Mouse (Mus musculus): ENCODE data around the gene Pcbp4.

Gene Pcbp4

DNA sequence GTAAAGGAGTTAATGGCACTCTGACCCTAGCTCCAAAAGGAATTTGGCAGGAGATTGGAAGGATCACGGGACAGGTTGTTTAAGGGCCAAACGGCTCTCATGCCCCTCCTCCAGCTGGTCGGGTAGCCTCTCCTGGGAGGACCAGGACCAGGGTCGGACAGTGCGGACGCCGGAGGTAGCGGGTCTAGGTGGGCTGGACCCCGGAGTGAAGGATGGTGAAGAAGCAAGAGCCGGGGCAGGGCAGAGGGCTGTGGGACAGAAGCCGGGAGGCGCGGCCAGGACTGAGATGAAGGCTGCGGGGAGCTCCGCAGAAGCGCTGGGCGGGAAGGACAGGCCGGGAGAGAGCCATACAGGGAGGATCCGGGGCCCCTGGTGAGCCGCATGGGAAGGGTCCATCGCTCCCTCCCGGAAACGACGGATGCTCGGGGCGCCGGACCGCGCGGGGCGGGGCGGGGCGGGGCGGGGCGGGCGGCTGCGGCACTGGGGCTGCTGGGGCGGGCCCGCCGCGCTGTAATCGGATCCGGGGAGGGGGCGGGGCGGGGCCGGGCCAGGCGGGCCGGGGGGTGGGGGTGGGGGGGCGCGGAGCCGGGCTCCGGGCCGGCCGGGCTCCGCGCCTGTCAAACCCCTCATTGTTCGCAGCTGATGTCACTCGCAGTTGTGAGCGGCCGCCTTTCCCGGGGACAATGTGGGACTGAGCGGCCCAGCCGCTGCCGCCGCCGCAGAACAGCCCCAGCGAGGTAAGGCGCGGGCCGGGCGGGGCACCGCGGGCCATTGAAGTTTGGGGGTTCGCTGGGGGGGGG is at the start of gene Pcbp4:
Gene Pcbp4, plus strand, starts transcription at position 21 of the 800 bp plus-strand sequence.
- DNase-seq (ENCODE audit: low read depth) = no peak

DNA sequence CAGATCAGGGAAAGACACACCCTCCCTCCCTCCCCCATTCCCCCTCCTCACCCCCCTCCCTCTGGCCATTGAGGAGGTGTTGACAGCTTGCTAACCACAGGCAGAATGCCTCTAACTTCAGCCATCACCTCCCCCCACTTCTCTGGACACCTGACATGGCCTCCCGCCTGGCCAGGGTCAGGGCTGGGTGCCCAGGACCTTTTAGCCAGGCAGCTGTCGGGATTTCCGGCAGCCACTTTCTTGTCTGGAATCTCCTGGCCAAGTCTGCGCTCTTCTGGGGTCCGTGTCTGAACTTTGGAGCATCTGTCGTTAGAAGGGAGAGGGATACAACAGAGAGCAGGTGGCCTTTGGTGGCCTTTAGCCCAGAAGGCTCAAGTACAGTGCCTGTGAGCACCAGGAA is 47.8 kb upstream of the Pcbp4 start:
- no peak for DNase-seq (ENCODE audit: low read depth)

DNA sequence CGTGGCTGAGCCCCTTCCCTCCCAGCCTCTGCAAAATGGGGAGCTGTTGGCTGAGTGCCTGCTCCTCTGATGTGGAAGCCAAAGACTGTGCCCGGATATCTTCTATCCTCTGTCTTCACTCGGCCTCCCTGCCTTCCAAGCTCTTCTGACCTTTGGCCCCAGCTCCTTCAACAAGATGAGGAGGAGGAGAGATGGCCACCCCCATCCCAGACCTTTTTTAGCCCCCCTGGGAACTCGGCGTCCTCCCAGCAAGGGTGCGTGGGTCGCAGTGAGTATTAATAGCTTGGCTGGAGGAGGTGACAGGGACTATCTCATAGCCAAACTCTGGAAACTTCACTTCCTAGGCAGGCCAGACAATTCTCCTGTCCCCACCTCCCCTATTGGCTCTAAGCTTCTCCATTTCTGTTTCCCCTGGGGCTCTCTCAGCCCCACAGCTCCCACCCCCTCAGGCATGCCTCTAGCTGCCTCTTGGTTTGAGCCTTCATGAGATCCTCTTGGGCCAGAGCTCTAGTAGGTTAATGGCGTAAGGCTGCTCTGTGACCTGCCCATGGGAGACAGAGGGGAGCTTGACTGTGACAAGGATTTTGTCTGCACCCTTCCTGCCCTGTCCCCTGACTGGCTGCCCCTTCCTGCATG is 46.5 kb upstream of the Pcbp4 start:
- no peak for DNase-seq (ENCODE audit: low read depth)

DNA sequence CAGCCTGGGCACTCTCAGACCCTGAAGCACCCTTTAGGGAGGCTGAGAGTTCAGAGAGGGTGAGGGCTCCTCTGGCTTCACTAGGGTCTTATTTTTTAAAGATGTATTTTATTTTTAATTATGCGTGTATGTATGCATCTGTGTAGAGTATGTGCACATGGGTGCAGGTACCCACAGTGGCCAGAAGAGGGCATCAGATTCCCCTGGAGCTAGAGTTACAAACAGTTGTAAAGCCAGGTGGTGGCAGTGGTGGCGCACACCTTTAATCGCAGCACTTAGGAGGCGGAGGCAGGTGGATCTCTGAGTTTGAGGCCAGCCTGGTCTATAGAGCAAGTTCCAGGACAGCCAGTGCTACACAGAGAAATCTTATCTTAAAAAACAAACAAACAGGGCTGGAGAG is 44.0 kb upstream of the Pcbp4 start:
- DNase-seq (ENCODE audit: low read depth) = no peak

DNA sequence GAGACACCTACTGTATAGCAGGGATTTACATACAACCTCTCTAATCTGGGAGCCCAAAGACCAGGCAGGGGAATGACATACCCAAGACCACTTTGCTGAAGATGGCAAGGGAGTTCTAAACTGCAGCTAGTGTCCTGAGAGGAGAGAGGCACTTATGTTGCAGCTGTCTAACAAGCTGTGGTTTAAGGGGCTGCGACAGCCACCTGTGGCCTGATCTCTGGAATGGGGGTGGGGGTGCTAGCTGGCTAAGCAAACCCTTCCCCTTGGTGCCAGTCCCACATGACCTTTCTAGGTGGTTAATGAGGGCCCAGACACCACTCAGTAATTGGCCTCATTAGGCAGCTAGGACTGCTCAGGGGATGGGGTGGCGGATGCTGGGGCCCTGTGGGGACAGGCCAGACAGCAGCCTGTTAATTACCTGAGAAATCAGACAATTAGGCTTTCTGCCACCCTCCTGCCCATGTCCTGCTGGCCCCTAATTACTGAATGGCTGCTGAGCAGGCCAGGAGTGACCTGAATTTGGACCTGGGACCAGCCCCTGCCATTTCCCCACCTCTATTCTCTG is 42.9 kb upstream of the Pcbp4 start:
- no peak for DNase-seq (ENCODE audit: low read depth)

DNA sequence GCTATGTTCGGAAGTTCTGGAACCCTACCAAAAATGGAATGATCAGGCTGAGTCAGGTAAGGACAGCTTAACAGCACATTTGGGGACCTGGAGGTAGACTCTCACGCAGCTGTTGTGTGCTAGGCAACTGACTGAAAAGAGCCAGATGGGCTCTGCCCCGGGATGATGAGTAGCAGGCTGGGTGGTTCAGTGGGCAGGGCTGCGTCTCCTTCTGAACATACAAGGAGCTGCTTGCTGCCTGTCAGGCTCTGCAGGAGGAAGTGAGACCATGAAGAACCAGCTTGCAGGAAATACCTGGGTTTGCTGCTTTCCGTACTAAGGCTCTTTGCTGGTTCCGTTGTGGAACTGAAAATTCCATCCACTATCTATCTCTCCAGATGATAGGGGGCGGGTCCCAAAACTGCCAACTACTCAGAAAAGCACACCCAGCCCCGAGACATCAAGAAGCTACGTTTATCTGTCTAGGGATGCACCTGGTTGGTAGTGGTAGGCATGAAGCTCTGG is 41.9 kb upstream of the Pcbp4 start:
- DNase-seq (ENCODE audit: low read depth) = no peak

DNA sequence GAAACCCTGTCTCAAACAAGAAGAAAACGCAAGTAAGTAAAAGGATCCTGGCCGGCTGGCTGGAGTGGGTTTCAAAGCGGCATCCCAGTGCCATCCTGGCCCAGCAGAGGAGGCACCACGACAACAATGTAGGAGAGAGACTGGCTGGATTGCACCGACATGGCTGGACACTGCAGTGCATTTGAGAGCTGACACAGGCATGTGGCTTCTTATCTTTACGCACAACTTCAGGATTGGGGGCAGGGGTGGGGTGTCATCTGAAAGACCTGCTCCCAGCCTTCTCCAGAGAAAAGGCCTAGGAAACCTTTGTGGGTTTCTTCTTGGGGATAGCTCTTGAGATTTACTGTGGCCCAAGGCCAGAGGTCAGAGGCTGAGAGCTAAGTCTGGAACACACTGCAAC is 41.4 kb upstream of the Pcbp4 start:
- DNase-seq (ENCODE audit: low read depth) = no peak

DNA sequence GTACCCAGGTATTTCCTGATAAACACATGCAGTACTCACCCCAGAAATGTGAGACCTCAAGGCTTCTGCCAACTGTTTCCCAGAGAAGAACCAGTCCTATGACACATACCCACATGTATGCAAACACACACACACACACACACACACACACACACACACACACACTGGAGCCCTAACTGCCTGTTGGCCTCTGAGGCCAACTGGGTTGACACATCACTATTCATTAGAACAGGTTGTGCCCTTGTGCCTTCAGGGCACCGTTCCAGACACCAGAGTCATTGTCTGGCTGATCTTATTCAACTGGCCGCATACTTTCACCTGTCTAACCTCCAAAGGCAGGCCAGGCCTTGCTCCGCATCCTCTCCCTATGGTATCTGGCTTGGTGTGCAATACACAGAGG is 40.9 kb upstream of the Pcbp4 start:
- DNase-seq (ENCODE audit: low read depth) = no peak

DNA sequence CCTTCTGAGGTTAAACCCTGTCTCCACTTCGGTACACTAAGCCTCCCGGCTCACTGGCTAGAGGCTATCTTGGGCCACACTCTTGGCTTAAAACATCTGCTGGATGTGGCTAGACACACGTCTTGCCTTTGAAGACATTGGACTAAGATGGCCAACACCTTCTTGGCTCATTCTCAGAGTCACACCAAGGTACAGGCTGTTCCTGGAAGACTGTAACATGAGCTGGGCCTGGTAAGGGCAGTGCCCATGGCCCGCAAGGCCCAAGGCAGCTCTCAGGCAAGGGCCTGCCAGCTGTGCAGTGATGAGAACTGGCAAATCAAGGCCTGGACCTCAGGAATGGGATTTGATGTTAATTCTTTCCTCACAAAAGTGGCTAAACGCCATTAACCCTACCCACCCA is 39.5 kb upstream of the Pcbp4 start:
- DNase-seq (ENCODE audit: low read depth) = no peak

DNA sequence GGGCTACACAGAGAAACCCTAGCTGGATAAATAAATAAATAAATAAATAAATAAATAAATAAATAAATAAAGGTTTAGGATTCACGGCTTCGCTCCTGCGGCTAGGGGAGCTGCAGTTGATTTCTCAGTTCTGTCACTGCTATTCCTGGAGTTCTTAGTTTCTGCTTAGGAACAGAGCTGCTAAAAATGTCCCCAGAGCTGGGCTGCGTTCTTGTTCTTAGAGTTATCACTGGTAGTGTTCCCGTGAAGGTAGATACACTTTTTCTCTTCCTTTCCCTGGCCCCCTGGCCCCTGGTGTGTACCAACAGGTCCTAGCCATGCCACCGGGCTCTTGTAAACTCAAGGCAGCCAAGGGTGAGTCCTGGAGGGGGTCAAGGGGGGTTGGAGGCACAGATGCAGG is 36.3 kb upstream of the Pcbp4 start:
- no peak for DNase-seq (ENCODE audit: low read depth)

DNA sequence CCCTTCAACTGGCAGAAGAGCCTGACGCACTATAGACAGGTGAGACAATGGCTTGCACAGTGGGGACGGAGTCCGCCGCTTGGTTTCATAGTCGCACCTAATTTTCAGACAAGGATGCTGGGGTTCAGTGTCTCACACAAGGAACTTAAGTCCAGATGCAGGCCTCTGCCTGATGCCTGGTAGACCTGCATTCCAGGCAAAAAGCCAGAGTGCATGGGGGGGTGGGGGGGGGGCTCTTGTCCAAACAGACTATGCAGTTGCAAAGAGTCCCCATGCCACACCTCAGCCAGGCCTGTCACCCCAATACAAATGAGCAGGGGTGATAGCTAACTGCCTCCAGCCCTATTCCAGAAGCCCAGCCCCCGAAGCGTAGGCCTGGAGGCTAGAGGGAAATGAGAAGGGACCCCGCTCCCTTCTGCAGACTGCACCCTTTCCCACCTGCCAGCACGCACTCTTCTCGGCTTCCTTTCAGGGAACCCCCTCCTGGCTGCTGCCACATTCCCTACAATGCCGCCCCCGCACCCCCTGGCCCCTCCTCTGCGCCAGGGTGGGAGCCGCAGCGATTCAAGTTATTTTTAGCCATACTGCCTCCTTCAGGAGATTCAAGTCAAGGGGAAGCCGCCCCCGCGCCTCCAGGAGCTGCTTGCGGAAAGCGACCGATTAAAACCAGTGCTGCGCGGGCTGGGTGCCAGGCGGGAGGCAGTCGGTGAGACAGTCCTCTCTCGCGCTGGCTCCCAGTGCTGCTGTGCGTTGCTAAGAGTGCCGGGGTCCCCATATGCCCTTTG is 35.1 kb upstream of the Pcbp4 start:
- no peak for DNase-seq (ENCODE audit: low read depth)

DNA sequence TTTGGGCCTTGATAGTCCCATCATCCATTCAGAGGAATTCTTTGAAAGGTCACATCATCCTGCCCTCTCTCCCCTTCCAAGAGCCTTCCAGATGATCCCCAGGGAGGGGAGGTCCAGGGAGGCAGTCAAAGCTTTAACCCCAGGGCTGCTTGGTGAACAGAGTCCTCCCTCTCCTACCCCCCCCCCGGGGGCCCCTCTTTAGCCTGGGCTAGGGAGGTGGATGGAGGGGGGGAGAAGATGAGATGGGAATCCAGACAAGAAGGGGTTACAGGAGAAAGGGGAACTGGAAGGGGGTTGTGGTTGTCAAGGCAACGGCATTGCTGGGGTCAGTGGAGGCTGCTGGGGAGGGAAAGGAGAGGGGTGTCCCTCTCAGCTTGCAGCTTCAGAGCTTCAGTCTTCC is 32.5 kb upstream of the Pcbp4 start:
- DNase-seq (ENCODE audit: low read depth) = no peak

DNA sequence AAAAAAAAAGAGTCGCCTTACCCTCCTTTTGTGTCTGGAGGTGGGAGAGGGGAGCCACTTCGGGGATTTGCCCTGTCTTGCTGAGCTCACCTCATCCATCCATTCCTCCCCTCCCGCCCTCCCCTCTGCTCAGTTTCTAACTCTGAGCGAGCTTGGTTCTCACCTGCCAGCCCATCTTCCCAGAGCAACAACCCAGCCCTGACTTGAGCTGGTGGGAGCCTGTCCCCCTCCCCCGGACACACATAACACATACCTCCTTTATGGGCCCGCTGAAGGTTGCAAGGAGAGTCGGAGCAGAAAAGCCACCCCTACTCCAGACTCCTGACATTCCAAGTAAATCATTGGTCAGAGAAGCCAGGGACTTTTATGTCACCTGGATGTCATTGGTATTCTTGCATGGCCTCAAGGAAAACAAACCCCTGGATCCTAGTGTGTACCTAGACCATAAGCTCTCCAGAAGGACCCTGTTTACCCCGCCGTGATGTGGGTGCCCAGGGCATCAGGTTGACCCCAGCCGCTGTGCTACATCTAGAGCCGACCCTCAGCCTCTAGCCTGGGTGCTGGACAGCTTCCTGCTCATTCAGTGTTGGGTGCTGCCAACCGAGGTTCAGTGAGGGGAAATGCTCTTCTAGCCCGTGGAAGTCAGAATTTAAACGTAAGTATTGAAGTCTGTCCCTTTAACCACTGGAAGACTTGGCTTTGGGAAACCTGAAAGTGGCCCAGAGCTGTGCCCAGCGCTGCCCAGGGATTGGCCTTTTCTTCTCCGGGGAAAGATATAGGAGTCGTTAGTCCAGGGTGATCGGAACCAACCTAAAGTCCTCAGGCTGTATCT is 31.8 kb upstream of the Pcbp4 start:
- no peak for DNase-seq (ENCODE audit: low read depth)

DNA sequence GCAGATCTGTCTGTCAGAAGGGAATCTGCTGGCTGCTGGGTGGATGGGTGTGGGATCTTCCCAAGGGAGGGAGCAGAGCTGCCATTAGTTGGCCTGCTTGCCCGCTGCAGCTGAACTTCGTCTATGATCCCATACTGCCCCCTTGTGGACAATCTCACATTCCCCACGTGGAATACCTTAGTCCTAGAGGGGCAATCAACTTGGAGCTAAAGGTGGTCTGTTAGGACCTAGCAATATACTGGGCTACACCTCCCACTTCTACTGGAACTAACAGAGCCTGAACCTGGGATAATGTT is 31.3 kb upstream of the Pcbp4 start:
- peak; percentile 84 for DNase-seq (ENCODE audit: low read depth)

DNA sequence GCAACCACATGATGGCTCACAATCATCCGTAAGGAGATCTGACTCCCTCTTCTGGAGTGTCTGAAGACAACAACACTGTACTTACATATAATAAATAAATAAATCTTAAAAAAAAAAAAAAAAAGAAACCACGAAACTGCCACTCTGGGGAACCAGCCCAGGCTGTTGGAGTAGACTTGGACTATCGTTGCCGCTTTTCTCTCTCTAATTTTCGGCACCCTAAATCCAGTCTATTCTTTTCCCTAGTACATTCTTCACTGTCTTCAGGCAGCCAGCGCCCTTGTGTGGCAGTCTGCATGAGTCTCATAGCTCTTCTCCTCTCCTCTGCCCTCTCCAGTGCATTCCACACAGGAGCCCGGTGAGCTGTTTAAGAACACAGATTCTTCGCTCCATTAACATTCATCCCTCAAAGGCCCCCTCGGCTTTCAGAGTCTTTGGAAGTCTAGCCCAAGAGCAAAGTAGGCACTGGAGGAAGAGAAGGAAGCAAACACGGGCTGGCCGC is 24.3 kb upstream of the Pcbp4 start:
- no peak for DNase-seq (ENCODE audit: low read depth)

DNA sequence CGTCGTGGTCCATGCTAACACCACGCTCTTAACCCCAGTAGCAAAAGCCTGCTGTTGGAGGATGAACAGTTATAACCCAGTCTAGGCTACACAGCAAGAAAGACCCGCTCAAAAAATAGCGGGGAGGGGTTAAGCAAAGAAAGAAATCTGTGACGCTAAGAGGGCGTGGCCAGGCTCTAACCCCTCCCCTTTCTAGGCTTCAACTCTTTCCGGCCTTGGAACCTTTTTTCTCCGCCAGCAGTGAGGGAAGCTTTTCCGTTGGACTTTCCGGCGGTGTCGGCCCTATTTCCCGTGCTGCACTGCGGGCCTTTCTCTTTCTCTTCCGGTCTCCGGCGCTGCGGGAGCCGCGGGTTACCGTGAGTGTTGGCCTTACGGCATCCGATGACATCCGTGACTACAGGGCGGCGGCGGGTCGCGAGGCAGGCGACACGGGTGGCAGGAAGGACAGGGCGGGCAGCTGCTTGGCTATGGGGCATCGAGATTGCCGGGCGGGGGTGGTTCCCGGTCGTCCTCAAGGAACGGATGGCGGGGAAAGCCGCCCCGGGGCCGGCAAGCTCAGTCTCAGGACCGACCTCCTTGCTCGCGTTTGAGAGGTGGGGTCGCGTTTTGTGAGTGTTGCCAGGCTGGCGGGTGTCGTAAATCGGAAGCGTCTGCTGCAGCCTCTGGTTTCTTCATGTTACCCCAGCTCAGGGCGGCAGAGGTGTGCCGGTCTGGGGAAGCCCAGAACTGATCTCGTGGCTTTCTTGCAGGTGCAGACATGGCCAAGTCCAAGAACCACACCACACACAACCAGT is 23.7 kb upstream of the Pcbp4 start, which contains the start of gene Rpl29:
Gene Rpl29, plus strand, starts transcription at position 234 of the 794 bp plus-strand sequence.
- peak; percentile 97 for DNase-seq (ENCODE audit: low read depth)

DNA sequence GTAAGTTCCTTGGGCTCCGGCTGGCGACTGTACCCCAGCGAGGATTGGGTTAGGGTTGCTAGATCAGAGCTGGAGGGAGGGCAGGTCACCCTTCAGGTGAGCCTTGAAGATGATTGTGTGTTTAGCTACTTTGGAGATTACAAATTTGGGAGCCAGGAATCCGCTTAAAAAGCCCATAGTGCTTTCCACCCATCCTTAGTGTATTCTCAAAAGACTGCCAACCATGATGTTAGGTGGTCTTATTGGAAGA is 23.2 kb upstream of the Pcbp4 start:
- no peak for DNase-seq (ENCODE audit: low read depth)

DNA sequence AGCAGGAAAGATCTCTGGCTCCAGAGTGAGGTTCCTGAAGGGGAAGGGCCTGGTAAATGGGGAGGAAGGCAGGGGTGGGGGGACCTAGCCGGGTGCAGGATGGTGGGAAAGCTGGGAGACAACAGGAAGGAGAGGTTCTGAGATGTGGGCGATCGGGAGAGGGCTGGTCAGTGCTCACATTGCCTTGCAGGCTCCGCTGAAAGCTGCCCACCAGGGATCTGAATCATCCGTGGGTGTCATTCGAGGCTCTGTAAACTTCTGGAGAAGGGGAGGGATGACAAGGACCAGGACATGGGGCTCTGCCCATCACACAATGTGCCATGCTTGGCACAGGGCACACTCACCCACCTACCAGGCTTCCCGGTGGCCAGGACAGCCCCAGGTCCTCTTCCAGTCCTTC is 19.7 kb upstream of the Pcbp4 start:
- no peak for DNase-seq (ENCODE audit: low read depth)

DNA sequence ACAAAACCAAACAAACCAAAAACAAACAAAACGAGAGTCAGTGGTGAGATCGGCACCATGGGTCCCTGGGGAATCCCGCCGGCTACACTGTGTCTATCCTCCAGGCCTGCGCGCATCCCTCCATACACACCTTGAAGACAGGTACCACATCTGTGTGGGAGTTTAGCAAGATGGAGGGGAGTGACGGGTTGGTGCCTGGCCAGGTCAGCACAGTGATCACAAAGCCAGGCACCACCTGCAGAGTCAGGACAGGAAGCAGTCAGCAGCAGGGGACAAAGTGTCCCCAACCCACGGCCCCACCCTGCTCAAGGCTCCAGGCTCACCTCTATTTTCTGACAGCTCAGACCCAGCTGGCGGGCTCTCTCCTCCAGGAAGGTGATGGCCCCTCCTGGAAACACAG is 16.5 kb upstream of the Pcbp4 start:
- no peak for DNase-seq (ENCODE audit: low read depth)

DNA sequence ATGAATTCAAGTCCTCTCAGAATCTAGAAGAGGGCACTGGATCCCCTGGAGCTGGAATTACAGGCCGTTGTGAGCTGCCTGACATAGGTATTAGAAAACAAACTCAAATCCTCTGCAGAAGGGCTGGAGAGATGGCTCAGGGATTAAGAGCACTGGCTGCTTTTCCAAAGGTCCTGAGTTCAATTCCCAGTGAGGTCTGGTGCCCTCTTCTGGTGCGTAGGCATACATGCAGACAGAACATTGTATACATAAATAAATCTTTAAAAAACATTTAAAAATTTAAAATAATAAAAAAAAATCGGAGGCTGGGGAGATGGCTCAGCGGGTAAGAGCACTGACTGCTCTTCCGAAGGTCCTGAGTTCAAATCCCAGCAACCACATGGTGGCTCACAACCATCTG is 10.4 kb upstream of the Pcbp4 start:
- DNase-seq (ENCODE audit: low read depth) = no peak

DNA sequence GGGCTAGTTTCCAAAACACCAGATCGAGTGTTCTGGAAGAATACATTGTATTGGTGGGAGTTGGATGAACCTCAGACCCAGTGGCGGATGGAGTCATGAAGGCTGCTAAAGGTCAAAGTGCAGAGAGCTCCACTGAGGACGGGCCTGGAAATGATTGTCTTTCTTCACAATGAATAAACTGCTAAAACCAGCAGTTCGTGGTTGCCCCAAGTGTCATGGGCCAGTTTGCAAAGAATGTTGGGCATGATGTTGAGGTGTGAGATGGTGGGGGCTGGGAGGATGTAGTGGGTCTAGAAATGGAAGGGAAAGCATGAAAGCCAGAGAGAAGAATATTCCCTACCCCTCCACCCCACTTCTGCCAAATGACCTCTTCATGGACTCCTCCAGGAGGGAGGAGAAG is 8.3 kb upstream of the Pcbp4 start:
- DNase-seq (ENCODE audit: low read depth) = no peak

Data from c-Kit-positive CD71-negative TER-119-negative erythroid progenitor cells, embryonic 14.5 days (primary cell).